Mouse (Mus musculus): ENCODE data around the gene Rnf182.

DNA sequence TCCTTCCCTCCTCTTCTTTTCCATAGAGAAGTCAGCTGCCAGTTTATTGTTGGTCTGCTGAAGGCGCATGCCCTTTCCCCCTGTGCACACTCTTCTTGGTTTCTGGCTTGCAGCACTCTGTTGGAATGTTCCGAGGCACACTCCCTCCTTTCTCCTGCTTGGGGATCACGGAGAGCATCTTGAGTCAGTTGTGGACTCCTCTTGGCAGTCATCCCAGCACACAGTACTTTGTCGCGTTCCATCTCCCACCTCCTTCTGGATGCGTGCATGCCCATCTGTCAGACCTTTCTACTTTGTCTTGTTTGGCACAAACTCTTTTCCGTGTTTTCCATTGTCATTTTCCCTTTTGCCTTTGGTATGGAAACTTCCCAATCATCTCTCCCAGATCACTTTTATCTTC is 22.2 kb downstream of the Rnf182 start:
- TF ChIP-seq POLR2A (IDR thresholded peaks at IDR 0.05; ENCODE audit: control insufficient read depth, extremely low read depth, insufficient read depth, low read length, poor library complexity) (no peak), CTCF (IDR thresholded peaks at IDR 0.05; ENCODE audit: borderline replicate concordance, control insufficient read depth, extremely low read depth, insufficient read depth, low read length, poor library complexity) (no peak)
